ENCODE assay signal across 9 mouse cellular contexts in genomic region chr8:121665329-121665728, GRCm38 (mm10). TPM values are rescaled to one million over a fixed set of nuclear protein-coding genes. Genes with fewer than 3 reads are reported as not detected.
DNase-seq lines count a peak whose midpoint lies in the region; ATAC-seq and TF ChIP-seq lines count a peak whose summit lies in the region.
"Had no signal": no experiment of that assay in that cellular context is flagged by ENCODE, and none has a peak within 500 bp of the region (broad histone marks: within the 10 kb centered on the region; RNA-seq: fewer than 3 reads in every experiment).

No protein-coding gene starts in this region.

- H3K4me1 ChIP-seq in forebrain, postnatal 0 days (ENCODE audit: insufficient read depth), result peaks cover 8% of the 10 kb centered on the region; the same call in 1 of the 2 replicates
- peaks cover 36% of the 10 kb centered on the region for H3K4me1 ChIP-seq in hindbrain, embryonic 10.5 days (replicated peaks)
- H3K4me1 ChIP-seq in limb, embryonic 13.5 days, result peaks cover 20% of the 10 kb centered on the region
- H3K4me1 ChIP-seq in midbrain, embryonic 14.5 days (ENCODE audit: control insufficient read depth, insufficient read depth, low read length), result peaks cover 12% of the 10 kb centered on the region; the same call in 1 of the 2 replicates

- no peak overlapping the region for H3K9ac ChIP-seq in forebrain, postnatal 0 days
- peak overlapping the region; percentile 53; the same call in 1 of the 2 replicates for H3K9ac ChIP-seq in limb, embryonic 13.5 days
- H3K9ac ChIP-seq in midbrain, embryonic 14.5 days (replicated peaks; ENCODE audit: low read length), result 0 out of 2 replicates have a peak overlapping the region, but pooled peaks have one; percentile 23

- peak; percentile 37 for DNase-seq in right cerebral cortex, postnatal 4 days
- no peak for DNase-seq in right cerebral cortex, adult 18-20 months
- peak; percentile 35 for DNase-seq in forebrain, postnatal 0 days
- peak; percentile 84 for DNase-seq in hindbrain, embryonic 10.5 days (ENCODE audit: low spot score)
- peak; percentile 63 for DNase-seq in midbrain, embryonic 14.5 days
- DNase-seq in urinary bladder, postnatal 4 days (ENCODE audit: low spot score in 2 of 2), result peak; percentile 63 to 72
- no peak for DNase-seq in left cerebral cortex, adult 9 months (ENCODE audit: low spot score in 2 of 2)

- no peak overlapping the region for H3K4me2 ChIP-seq in forebrain, postnatal 0 days (ENCODE audit: low read depth)
- peak overlapping the region; percentile 55 for H3K4me2 ChIP-seq in limb, embryonic 13.5 days (replicated peaks)
- peak overlapping the region; percentile 32 for H3K4me2 ChIP-seq in midbrain, embryonic 14.5 days (ENCODE audit: low read length)

- H3K9me3 ChIP-seq in forebrain, postnatal 0 days (ENCODE audit: low read length), result no peaks in the 10 kb centered on the region
- H3K9me3 ChIP-seq in hindbrain, embryonic 10.5 days, result no peaks in the 10 kb centered on the region
- no peaks in the 10 kb centered on the region for H3K9me3 ChIP-seq in limb, embryonic 13.5 days
- H3K9me3 ChIP-seq in midbrain, embryonic 14.5 days (ENCODE audit: control insufficient read depth, low read length), result no peaks in the 10 kb centered on the region

- H3K27me3 ChIP-seq in forebrain, postnatal 0 days (ENCODE audit: insufficient read depth, low read length), result no peaks in the 10 kb centered on the region
- peaks cover 6% of the 10 kb centered on the region; the same call in 1 of the 2 replicates for H3K27me3 ChIP-seq in hindbrain, embryonic 10.5 days (ENCODE audit: insufficient read depth, poor library complexity, severe bottlenecking)
- no peaks in the 10 kb centered on the region for H3K27me3 ChIP-seq in limb, embryonic 13.5 days
- H3K27me3 ChIP-seq in midbrain, embryonic 14.5 days (ENCODE audit: control insufficient read depth, insufficient read depth, low read length), result no peaks in the 10 kb centered on the region

- no peaks in the 10 kb centered on the region for H3K36me3 ChIP-seq in forebrain, postnatal 0 days (ENCODE audit: insufficient read depth)
- H3K36me3 ChIP-seq in hindbrain, embryonic 10.5 days, result no peaks in the 10 kb centered on the region
- H3K36me3 ChIP-seq in limb, embryonic 13.5 days, result no peaks in the 10 kb centered on the region
- H3K36me3 ChIP-seq in midbrain, embryonic 14.5 days (ENCODE audit: control insufficient read depth, insufficient read depth, low read length), result no peaks in the 10 kb centered on the region

- H3K4me3 ChIP-seq in forebrain, postnatal 0 days (ENCODE audit: low read depth, low read length), result no peak overlapping the region
- H3K4me3 ChIP-seq in hindbrain, embryonic 10.5 days, result peak overlapping the region; percentile 39
- H3K4me3 ChIP-seq in limb, embryonic 13.5 days, result peak overlapping the region; percentile 23
- no peak overlapping the region for H3K4me3 ChIP-seq in midbrain, embryonic 14.5 days (replicated peaks; ENCODE audit: low read depth, low read length)

- TF ChIP-seq CTCF in forebrain, postnatal 0 days (IDR thresholded peaks at IDR 0.05; ENCODE audit: low read depth), result no peak

- 15% methylated on average over 16 of the region's 16 CpGs for WGBS in forebrain, postnatal 0 days
- 5% methylated on average over 16 of the region's 16 CpGs for WGBS in hindbrain, embryonic 10.5 days
- 6% methylated on average over 16 of the region's 16 CpGs for WGBS in limb, embryonic 13.5 days
- 4% methylated on average over 16 of the region's 16 CpGs for WGBS in midbrain, embryonic 14.5 days

- 0 out of 2 replicates have a peak overlapping the region, but pooled peaks have one; percentile 30 for H3K27ac ChIP-seq in forebrain, postnatal 0 days (ENCODE audit: low read depth, low read length)
- peak overlapping the region; percentile 91 for H3K27ac ChIP-seq in hindbrain, embryonic 10.5 days
- peak overlapping the region; percentile 48; the same call in 1 of the 2 replicates for H3K27ac ChIP-seq in limb, embryonic 13.5 days
- H3K27ac ChIP-seq in midbrain, embryonic 14.5 days (replicated peaks; ENCODE audit: low read depth, low read length), result peak overlapping the region; percentile 63; the same call in 1 of the 2 replicates

- peak; percentile 8; the same call in 1 of the 2 replicates for ATAC-seq in forebrain, postnatal 0 days
- ATAC-seq in limb, embryonic 13.5 days (ENCODE audit: low FRiP score, low read depth), result peak; percentile 35; the same call in 1 of the 2 replicates
- ATAC-seq in midbrain, embryonic 14.5 days (ENCODE audit: low FRiP score, low TSS enrichment), result no peak
- ATAC-seq: Patski had no signal

RNA-seq across cellular contexts. Expression of gene Zcchc14, which starts 12.6 kb away (rescaled TPM):
- 69.0 and 85.8 TPM in 2 replicates for total RNA-seq in forebrain, postnatal 0 days (2014; rRNA removed)
- 13.9 and 17.4 TPM in 2 replicates for polyA plus RNA-seq in forebrain, postnatal 0 days (2015; fragmentation: Nextera tagmentation; extraction: Ambion mirVana)
- 14.6 and 17.3 TPM in 2 replicates for polyA plus RNA-seq in hindbrain, embryonic 10.5 days (2016; fragmentation: Nextera tagmentation; extraction: Ambion mirVana)
- polyA plus RNA-seq in limb, embryonic 13.5 days (2015; fragmentation: Nextera tagmentation; extraction: Ambion mirVana), result 18.4 and 20.1 TPM in 2 replicates
- 39.0 and 43.4 TPM in 2 replicates for polyA plus RNA-seq in midbrain, embryonic 14.5 days (2014; fragmentation: Nextera tagmentation; extraction: Ambion mirVana)

Comparison
In these comparisons a context has a peak if more than half of its experiments do, and no peak if none do; other contexts are left out.
1. DNase-seq: peak in right cerebral cortex, postnatal 4 days (single experiment), forebrain, postnatal 0 days (single experiment), hindbrain, embryonic 10.5 days (single experiment), midbrain, embryonic 14.5 days (single experiment) and urinary bladder, postnatal 4 days (2 of 2); none in right cerebral cortex, adult 18-20 months (single experiment) and left cerebral cortex, adult 9 months (0 of 2).
2. H3K27ac ChIP-seq: peak in every context shown above with its lines; median percentile 91 in hindbrain, embryonic 10.5 days; 63 in midbrain, embryonic 14.5 days; 48 in limb, embryonic 13.5 days; 30 in forebrain, postnatal 0 days.
3. H3K4me3 ChIP-seq: peak in hindbrain, embryonic 10.5 days (single experiment) and limb, embryonic 13.5 days (single experiment); none in forebrain, postnatal 0 days (single experiment) and midbrain, embryonic 14.5 days (single experiment).